Mouse (Mus musculus): ENCODE results near the gene Pfn3.

- no peak for TF ChIP-seq GATA1 (IDR thresholded peaks at IDR 0.05; ENCODE audit: low read length)
- TF ChIP-seq TAL1 (IDR thresholded peaks at IDR 0.05; ENCODE audit: low read length): no peak
Observed at GRCm38 (mm10) chr13:55411826-55412225, 3.2 kb downstream of the Pfn3 start.
